Mouse (Mus musculus): ENCODE measurements around the gene Olfr279.

DNA sequence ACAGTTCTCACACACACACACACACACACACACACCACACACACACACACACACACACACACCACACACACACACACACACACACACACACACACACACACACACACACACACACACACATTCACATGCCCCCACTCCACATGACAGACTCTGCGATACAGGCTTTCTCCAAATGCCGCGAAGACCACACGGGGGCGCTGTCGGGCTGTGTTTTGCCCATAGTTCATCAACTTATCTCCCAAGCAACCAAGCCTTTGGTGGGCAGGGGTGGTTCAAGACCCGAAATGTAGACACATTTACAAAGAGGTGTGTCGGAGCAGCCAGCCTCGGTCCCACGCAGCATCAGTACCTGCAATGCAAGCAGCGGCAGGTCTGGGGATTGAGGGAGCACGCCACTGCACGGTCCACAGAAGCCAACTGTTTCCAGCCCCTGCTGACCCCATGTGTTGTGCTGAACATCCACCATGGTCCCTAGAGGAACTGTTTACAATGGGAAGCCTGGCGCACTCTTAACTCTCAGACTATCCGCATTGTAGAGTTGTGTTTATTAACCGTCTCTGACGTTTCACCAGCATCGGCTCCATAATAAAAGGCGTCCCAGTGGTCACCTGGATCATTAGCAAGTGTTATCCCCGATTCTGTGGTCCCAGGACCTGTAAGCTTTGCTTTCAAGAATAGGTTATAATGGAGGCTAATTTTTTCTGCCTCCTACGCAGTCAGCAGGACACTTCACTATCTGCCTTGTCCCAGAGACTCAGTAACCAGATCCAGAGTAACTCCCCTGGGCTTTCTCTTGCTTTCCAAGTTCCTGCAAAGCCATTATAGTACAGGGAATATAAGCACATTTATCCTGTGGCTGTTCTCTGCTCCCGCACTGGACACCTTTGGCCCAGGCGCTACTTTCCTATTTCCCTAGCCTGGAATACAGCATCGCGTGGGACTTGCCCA lies 18.5 kb downstream of the Olfr279 start:
- TF ChIP-seq CTCF (IDR thresholded peaks at IDR 0.05) (peak; percentile 90), EP300 (IDR thresholded peaks at IDR 0.05) (no peak)

Measured in lung, postnatal 0 days (tissue).